Mouse (Mus musculus): ENCODE results near the gene Clec9a. TPM values are rescaled to one million over a fixed set of nuclear protein-coding genes. Genes with fewer than 3 reads are reported as not detected.

Clec9a gene
- polyA plus RNA-seq, 2 experiments: 0.07 to 0.08 TPM

DNA sequence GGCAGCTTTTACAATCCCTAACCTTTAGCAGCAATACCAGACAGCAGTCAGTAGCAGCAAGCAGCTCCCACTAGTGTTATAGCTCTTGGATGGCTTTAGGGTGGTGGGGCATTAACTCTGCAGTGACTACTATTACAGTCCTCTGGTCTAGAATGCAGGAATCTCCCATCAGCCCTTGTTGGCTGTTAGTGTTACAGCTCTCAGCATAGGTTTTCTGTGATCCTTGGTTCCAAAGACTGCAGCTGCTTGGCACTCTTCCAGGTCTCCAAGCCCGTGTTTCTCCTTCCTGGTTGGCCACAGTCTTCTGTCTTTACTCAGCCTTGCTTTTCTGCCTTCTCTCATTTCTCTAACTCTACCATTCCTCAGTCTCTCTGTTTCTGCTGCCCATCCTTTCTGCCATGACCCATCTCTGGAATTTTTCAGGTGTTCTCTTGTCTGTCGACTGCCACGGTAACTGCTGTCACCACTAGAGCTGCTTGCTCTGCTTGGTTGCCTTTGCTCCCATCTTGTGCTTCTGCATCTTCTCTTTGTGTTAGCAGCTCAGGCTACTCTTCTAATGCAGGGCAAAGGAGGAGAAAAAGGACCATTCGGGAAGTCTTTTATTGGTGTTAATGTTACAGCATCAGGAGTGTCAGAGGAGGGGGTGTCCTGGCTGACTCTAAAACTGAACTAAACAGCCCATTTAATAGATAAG, 14.5 kb downstream of the Clec9a start:
- no peak for TF ChIP-seq POLR2A (IDR thresholded peaks at IDR 0.05; ENCODE audit: borderline replicate concordance, extremely low read depth, insufficient read depth, insufficient read length)
- H3K9ac ChIP-seq (ENCODE audit: low read depth, low read length, severe bottlenecking): no peak overlapping the region
- H3K27ac ChIP-seq (replicated peaks; ENCODE audit: low read depth, low read length): 0 out of 2 replicates have a peak overlapping the region, but pooled peaks have one; percentile 3
- H3K4me2 ChIP-seq (replicated peaks; ENCODE audit: low read depth, low read length, severe bottlenecking): no peak overlapping the region
- ATAC-seq (ENCODE audit: low FRiP score, low read depth): peak; percentile 90
- no peaks in the 10 kb centered on the region for H3K27me3 ChIP-seq (ENCODE audit: control insufficient read depth, insufficient read depth, low read length)
- WGBS: 43% methylated on average over 4 of the region's 4 CpGs
- H3K36me3 ChIP-seq (ENCODE audit: control insufficient read depth, insufficient read depth, low read length): no peaks in the 10 kb centered on the region
- H3K9me3 ChIP-seq (ENCODE audit: control insufficient read depth, low read length): no peaks in the 10 kb centered on the region
- no peak overlapping the region for H3K4me3 ChIP-seq (replicated peaks; ENCODE audit: low read length)
- peaks cover 8% of the 10 kb centered on the region for H3K4me1 ChIP-seq (ENCODE audit: control insufficient read depth, insufficient read depth, low read length)
- peak; percentile 92 for DNase-seq (ENCODE audit: low spot score)

DNA sequence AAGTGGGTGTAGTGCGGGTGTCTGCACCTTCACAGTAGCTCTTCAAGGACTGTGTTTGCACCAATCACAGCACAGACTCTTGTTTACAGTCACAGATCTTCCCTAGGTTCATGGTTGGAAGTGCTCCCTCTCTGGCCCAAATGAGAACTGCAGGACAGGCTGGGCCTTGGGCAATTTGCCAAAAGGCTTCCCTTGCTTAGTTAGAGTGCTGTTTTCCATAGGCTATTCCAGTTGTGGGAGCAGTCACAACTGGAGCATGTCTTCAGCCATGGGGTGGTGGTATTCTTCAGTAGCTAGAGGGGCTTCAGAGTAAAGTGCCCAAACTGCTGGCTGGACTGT, 15.0 kb downstream of the Clec9a start:
- no peak overlapping the region for H3K4me3 ChIP-seq (replicated peaks; ENCODE audit: low read length)
- H3K36me3 ChIP-seq (ENCODE audit: control insufficient read depth, insufficient read depth, low read length): no peaks in the 10 kb centered on the region
- 14% methylated on average over 1 of the region's 1 CpGs for WGBS
- peak; percentile 64 for ATAC-seq (ENCODE audit: low FRiP score, low read depth)
- no peaks in the 10 kb centered on the region for H3K9me3 ChIP-seq (ENCODE audit: control insufficient read depth, low read length)
- H3K4me2 ChIP-seq (replicated peaks; ENCODE audit: low read depth, low read length, severe bottlenecking): no peak overlapping the region
- H3K4me1 ChIP-seq (ENCODE audit: control insufficient read depth, insufficient read depth, low read length): peaks cover 8% of the 10 kb centered on the region
- no peak for TF ChIP-seq POLR2A (IDR thresholded peaks at IDR 0.05; ENCODE audit: borderline replicate concordance, extremely low read depth, insufficient read depth, insufficient read length)
- no peaks in the 10 kb centered on the region for H3K27me3 ChIP-seq (ENCODE audit: control insufficient read depth, insufficient read depth, low read length)
- no peak overlapping the region for H3K27ac ChIP-seq (replicated peaks; ENCODE audit: low read depth, low read length)
- DNase-seq (ENCODE audit: low spot score): peak; percentile 67
- H3K9ac ChIP-seq (ENCODE audit: low read depth, low read length, severe bottlenecking): no peak overlapping the region

DNA sequence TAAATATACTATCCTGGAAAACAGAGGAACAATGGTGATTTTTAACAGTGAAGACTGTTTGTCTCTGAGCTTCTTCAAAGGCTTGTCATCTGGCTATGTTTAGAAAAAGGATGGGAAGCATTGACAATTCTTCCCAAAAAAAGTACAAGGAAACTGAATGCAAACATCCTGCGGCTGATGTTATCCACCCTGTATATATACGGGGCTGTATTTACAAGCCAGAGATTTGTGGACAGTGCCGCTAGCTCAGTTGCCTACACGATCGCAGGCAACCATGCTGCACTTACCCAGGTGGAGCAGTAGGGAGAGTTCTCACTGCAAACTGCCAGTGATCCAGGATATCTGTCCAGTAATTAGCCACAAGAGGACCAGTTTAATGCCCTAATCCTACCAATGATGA, 16.6 kb downstream of the Clec9a start:
- Histone ChIP-seq H3K9ac (ENCODE audit: low read depth, low read length, severe bottlenecking) (no peak overlapping the region), H3K9me3 (ENCODE audit: control insufficient read depth, low read length) (no peaks in the 10 kb centered on the region), H3K36me3 (ENCODE audit: control insufficient read depth, insufficient read depth, low read length) (no peaks in the 10 kb centered on the region), H3K4me3 (replicated peaks; ENCODE audit: low read length) (no peak overlapping the region), H3K27me3 (ENCODE audit: control insufficient read depth, insufficient read depth, low read length) (no peaks in the 10 kb centered on the region), H3K27ac (replicated peaks; ENCODE audit: low read depth, low read length) (no peak overlapping the region), H3K4me1 (ENCODE audit: control insufficient read depth, insufficient read depth, low read length) (peaks cover 8% of the 10 kb centered on the region), H3K4me2 (replicated peaks; ENCODE audit: low read depth, low read length, severe bottlenecking) (no peak overlapping the region)
- no peak for ATAC-seq (ENCODE audit: low FRiP score, low read depth)
- no peak for DNase-seq (ENCODE audit: low spot score)
- 57% methylated on average over 5 of the region's 5 CpGs for WGBS
- TF ChIP-seq POLR2A (IDR thresholded peaks at IDR 0.05; ENCODE audit: borderline replicate concordance, extremely low read depth, insufficient read depth, insufficient read length): no peak

DNA sequence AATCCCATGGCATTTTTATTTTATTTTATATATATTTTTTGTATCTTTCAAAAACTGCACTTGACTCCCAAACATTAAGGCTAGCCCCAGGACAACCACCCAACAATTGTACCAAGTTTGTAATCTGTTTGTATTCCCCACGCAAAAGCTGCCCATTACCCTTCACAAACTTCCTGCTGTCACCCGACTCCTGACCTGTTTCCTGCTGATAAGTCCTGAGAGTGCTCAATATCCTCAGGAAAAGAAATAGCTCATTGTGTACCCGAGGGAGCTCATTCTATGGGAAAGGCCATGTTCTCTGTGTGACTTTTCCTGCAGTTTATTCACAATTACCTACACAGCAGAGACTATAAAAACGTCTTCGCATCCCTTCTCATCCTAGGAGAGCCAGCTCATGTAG, 17.1 kb downstream of the Clec9a start:
- Histone ChIP-seq H3K9me3 (ENCODE audit: control insufficient read depth, low read length) (no peaks in the 10 kb centered on the region), H3K36me3 (ENCODE audit: control insufficient read depth, insufficient read depth, low read length) (no peaks in the 10 kb centered on the region), H3K9ac (ENCODE audit: low read depth, low read length, severe bottlenecking) (no peak overlapping the region), H3K4me3 (replicated peaks; ENCODE audit: low read length) (no peak overlapping the region), H3K27ac (replicated peaks; ENCODE audit: low read depth, low read length) (no peak overlapping the region), H3K27me3 (ENCODE audit: control insufficient read depth, insufficient read depth, low read length) (no peaks in the 10 kb centered on the region), H3K4me1 (ENCODE audit: control insufficient read depth, insufficient read depth, low read length) (peaks cover 8% of the 10 kb centered on the region), H3K4me2 (replicated peaks; ENCODE audit: low read depth, low read length, severe bottlenecking) (no peak overlapping the region)
- no peak for TF ChIP-seq POLR2A (IDR thresholded peaks at IDR 0.05; ENCODE audit: borderline replicate concordance, extremely low read depth, insufficient read depth, insufficient read length)
- DNase-seq (ENCODE audit: low spot score): peak; percentile 10
- WGBS: 23% methylated on average over 5 of the region's 5 CpGs
- ATAC-seq (ENCODE audit: low FRiP score, low read depth): no peak

DNA sequence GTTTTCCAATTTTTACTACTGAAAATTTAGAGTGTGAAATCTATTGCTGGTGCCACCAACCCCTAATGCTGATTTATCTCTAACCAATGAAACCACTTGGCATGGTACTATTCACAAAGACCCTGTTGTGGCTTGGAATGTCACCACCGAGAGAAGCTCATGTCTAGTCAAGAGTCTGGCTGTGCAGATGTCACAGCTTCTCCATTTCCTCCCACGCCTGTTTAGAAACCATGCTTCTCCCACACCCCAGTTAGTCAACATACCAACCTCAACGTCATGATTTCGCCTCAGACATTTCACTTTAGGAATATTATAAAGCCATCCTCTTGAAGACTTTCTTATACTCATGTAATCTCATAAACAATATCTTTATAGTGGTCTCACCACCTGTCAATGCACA, 18.6 kb downstream of the Clec9a start:
- H3K27ac ChIP-seq (replicated peaks; ENCODE audit: low read depth, low read length): no peak overlapping the region
- ATAC-seq (ENCODE audit: low FRiP score, low read depth): no peak
- no peak overlapping the region for H3K4me2 ChIP-seq (replicated peaks; ENCODE audit: low read depth, low read length, severe bottlenecking)
- DNase-seq (ENCODE audit: low spot score): no peak
- no peaks in the 10 kb centered on the region for H3K9me3 ChIP-seq (ENCODE audit: control insufficient read depth, low read length)
- no peak overlapping the region for H3K4me3 ChIP-seq (replicated peaks; ENCODE audit: low read length)
- H3K27me3 ChIP-seq (ENCODE audit: control insufficient read depth, insufficient read depth, low read length): no peaks in the 10 kb centered on the region
- H3K9ac ChIP-seq (ENCODE audit: low read depth, low read length, severe bottlenecking): no peak overlapping the region
- 92% methylated on average over 4 of the region's 4 CpGs for WGBS
- no peak for TF ChIP-seq POLR2A (IDR thresholded peaks at IDR 0.05; ENCODE audit: borderline replicate concordance, extremely low read depth, insufficient read depth, insufficient read length)
- H3K36me3 ChIP-seq (ENCODE audit: control insufficient read depth, insufficient read depth, low read length): no peaks in the 10 kb centered on the region
- H3K4me1 ChIP-seq (ENCODE audit: control insufficient read depth, insufficient read depth, low read length): peaks cover 8% of the 10 kb centered on the region

Measured in limb, embryonic 14.5 days (tissue).